In the genomic region with DNA sequence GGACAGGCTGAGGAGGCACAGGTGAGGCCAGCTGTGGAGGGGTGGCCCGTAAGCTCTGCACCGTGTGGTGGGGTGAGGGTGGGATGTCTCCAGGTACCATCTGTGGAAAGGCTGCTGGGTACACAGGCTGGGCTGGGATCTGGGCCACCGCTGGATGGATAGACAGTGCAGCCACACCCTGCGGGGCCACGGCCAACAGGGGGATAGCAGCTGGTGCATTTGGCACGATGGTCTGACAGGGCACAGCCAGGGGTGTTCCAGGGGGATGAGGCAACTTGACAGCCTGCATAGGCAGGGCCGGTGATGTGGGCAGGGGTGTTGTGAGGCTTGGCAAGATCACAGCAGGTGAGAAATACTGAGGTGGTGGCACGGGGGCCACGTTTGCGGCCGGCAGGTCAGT, we compare ENCODE assay signal across 24 mouse cellular contexts.
"Had no signal": no experiment of that assay in that cellular context is flagged by ENCODE, and none has a peak within 500 bp of the region (broad histone marks: within the 10 kb centered on the region; RNA-seq: fewer than 3 reads in every experiment).

No protein-coding gene starts in this region.

- H3K36me3 ChIP-seq: heart, embryonic 13.5 days; heart, embryonic 15.5 days; limb, embryonic 15.5 days; liver, embryonic 12.5 days had no signal

- H3K9me3 ChIP-seq: forebrain, embryonic 15.5 days; heart, embryonic 13.5 days; heart, embryonic 15.5 days; hindbrain, embryonic 13.5 days; hindbrain, embryonic 15.5 days; limb, embryonic 13.5 days; limb, embryonic 15.5 days; liver, embryonic 12.5 days had no signal

- H3K4me2 ChIP-seq: forebrain, embryonic 15.5 days; heart, embryonic 11.5 days; heart, embryonic 13.5 days; heart, embryonic 15.5 days; hindbrain, embryonic 13.5 days; hindbrain, embryonic 15.5 days; limb, embryonic 13.5 days; limb, embryonic 15.5 days; liver, embryonic 12.5 days had no signal

- H3K27ac ChIP-seq: forebrain, embryonic 15.5 days; heart, embryonic 13.5 days; heart, embryonic 15.5 days; hindbrain, embryonic 13.5 days; hindbrain, embryonic 15.5 days; hindbrain, postnatal 0 days; limb, embryonic 13.5 days; limb, embryonic 15.5 days; liver, embryonic 12.5 days; liver, embryonic 14.5 days had no signal

- H3K4me1 ChIP-seq: forebrain, embryonic 15.5 days; heart, embryonic 13.5 days; heart, embryonic 15.5 days; hindbrain, embryonic 13.5 days; hindbrain, embryonic 15.5 days; limb, embryonic 13.5 days; limb, embryonic 15.5 days; liver, embryonic 12.5 days had no signal

- ATAC-seq: forebrain, embryonic 15.5 days; forebrain, postnatal 0 days; hindbrain, postnatal 0 days; intestine, embryonic 16.5 days; liver, embryonic 12.5 days had no signal

- H3K9ac ChIP-seq: forebrain, embryonic 15.5 days; forebrain, postnatal 0 days; heart, embryonic 13.5 days; heart, embryonic 15.5 days; hindbrain, embryonic 13.5 days; hindbrain, embryonic 15.5 days; limb, embryonic 13.5 days; limb, embryonic 15.5 days; liver, embryonic 12.5 days; liver, embryonic 14.5 days had no signal

- DNase-seq: forebrain, postnatal 0 days; heart, adult 18-20 months; heart, postnatal 14 days; heart, postnatal 36 days; kidney, adult 11 months; kidney, adult 2 months; kidney, adult 9 months; kidney, postnatal 10 days; kidney, postnatal 25 days; layer of hippocampus, adult 9-11 months; layer of hippocampus, postnatal 36 days; left cerebral cortex, postnatal 4 days had no signal

- H3K4me3 ChIP-seq: forebrain, embryonic 15.5 days; heart, embryonic 13.5 days; heart, embryonic 15.5 days; hindbrain, embryonic 13.5 days; hindbrain, embryonic 15.5 days; limb, embryonic 13.5 days; limb, embryonic 15.5 days; liver, embryonic 12.5 days had no signal

- H3K27me3 ChIP-seq: forebrain, embryonic 15.5 days; heart, embryonic 15.5 days; hindbrain, embryonic 13.5 days; hindbrain, embryonic 15.5 days; limb, embryonic 13.5 days; limb, embryonic 15.5 days had no signal
